Mouse (Mus musculus) common myeloid progenitor, adult 5-6 weeks (primary cell): Measurements from ENCODE around the gene Klre1. TPM values are rescaled to one million over a fixed set of nuclear protein-coding genes. Genes with fewer than 3 reads are reported as not detected.

ENCODE experiments used
- ATAC-seq: replicated peaks from 2 replicates; pipeline ENCODE4 v1.8.0; 2016; ENCODE audit warnings: low read depth, mild to moderate bottlenecking, moderate TSS enrichment, inconsistent platforms; ENCODE audit not compliant: poor library complexity, severe bottlenecking
- total RNA-seq: library from RNA; stranded (forward); fragments of 200-1000, 187-1606 nt; gene quantifications from 2 replicates; pipeline ENCODE4 v1.2.3, GENCODE M21; 2017

Klre1 gene
- 2.0 TPM in 1 of 2 replicates, not detected in the other for total RNA-seq

DNA sequence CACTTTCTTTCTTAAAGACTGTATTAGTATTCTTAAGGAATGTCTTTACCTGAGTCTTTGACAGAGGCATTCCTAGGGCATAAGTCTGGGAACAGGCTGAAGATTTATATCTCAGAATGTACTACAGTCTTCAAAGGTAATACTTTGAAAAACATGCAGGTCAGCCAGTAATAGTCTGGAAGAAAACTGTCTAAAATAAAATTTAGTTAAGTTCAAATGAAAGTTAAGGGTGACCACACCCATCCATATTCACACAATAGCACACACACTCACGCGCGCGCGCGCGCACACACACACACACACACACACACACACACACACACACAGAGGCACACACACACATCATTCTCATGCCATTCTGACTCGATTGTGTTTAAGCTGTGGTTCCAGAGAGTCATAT lies at the start of gene Klre1:
Gene Klre1 (plus strand): TSS at position 301 of the 400 bp plus-strand sequence.
- ATAC-seq: no peak

DNA sequence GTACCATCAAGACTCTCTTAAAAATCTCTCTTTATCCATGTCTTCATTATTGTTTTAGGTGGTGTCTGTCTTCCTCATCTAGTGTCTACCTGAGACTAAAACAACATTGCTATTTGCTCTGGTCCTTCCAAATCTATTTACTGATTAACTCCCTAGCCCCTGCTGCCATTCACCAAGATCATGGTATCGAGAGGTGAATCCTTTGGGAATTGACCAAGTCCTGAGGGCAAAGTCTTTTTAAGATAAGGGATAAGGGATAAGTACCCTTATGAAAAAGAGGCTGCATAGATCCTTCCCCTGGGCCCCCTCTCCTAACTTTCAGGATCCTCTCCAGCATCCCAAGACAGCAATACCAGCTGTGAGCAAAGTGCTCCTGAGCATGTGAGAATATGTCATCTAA lies 48.1 kb upstream of the Klre1 start:
- no peak for ATAC-seq

- ATAC-seq: no peak
These were observed 47.4 kb upstream of the Klre1 start for GRCm38 (mm10) chr6:129530261-129530660.

DNA sequence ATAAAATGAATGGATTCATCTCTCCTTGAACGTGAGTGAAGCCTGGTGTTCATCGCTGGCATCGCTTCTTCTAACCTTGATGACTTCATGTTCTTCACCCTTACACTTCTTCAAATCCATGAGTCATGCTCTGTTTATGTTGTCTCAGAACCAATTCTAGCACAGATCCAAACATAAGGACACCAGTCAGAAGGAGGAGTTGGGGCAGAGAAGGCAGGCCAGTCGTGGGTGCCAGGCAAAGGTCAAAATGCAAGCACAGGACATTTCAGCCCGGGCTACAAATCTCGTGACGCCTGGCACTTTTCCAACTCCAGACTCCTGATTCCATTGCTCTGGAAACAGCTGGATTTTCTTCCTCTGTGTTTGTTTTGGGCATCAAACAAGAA lies 45.2 kb upstream of the Klre1 start:
- ATAC-seq: peak; percentile 6; the same call in 1 of the 2 replicates

DNA sequence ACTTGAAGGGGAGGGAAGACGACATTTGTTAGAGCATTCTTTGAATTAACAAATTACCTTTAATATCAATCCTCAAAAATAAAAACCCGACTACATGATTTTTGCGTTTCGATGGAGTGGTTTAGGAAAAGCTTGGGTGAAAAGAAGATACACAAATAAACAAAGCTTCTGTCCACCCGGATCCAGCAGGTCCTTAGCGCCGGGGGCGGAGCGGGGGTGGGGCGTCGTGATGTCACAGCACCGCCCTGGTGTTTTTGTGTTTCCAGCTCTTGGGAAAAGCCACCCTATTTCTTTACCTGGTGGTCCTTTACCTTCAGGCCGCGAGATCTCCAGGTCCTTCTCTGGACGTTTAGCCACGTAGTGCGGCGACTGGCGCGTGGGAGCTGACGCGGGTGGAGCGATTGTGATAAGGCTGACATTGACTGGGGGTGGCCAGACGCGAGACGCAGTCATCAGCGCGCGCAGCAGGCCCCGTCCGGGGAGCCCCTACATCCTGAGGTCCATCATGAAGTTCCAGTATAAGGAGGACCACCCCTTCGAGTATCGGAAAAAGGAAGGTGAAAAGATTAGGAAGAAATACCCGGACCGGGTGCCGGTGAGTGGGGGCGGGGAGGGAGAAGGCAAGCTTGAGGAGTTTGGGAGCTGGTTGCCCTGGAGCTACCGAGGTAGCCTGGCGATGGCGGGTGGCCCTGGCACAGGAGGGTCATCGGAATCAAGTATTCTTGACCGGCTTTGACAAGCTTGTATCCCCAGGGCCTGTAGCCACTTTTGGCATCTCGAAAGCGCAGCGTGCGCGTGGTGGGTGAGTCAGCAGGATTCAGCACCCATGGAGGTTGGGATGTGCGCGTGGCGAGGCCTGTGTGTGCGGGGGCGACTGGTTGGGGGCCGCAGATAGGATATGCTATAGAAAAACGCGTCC lies 44.5 kb upstream of the Klre1 start, which contains the start of gene Gabarapl1:
Gene Gabarapl1 (plus strand): TSS at position 219 of the 919 bp plus-strand sequence.
- peak; percentile 62 for ATAC-seq

DNA sequence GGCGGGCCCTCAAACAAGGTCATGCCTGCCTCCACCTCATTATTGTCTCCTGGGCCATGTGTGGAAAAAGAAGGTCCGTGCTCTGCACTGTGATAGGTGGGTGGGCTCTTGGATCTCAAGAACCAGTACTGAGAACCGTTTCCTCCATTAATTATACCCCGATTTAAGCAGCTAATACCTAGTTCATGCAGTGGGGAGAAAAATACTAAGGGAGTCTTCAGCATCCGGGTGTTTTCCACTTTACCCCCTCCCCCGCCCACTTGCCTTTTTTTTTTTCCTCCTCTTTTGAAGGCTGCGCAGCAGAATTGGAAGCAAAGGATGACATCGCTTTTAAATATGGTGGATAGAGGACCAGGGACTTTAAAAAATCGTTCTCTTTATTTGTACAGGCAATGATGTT lies 43.6 kb upstream of the Klre1 start:
- ATAC-seq: peak; percentile 9; the same call in 1 of the 2 replicates

DNA sequence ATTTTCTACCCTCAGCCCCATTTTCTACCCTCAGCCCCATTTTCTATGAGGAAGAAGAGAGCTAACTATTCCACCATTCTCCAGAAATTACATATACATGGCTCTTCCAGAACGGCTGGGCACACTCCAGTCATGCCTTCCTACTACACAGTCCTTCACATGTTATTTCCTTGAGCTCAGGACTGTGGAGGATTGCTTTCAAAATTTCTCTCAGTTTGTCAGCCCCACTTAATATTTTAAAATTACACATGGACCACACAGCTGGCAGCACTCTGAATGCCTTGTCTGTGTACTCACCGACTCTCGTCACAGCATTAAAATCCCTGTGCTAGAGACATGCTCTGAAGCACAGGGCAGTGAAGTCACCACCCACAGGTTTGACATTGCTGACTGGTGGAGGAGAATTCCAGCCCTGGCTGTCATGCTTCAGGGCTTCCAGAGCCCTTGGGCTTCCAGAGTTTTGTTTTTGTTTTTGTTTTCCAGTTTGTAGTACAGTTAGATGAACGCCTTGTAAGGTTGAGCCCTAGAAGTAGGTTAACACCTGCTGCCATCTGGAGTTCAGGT lies 43.0 kb upstream of the Klre1 start:
- ATAC-seq: no peak

- ATAC-seq: peak; percentile 30; the same call in 1 of the 2 replicates
These were observed 42.0 kb upstream of the Klre1 start for GRCm38 (mm10) chr6:129535723-129536122.

DNA sequence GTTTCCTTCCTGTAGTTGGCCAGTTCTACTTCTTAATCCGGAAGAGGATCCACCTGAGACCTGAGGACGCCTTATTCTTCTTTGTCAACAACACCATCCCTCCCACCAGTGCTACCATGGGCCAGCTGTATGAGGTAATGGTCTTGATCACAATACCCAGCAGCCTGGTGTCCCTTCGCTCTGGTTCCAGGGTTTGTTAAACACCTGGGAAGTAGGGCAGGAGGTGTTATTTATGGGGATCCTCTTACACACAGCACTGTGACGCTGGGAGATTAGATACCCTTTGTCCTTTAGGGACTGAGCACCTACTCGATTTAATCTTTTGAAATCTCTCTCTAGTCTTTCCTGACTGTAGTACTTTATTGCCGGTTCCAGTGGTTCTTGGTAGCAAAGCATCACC lies 39.1 kb upstream of the Klre1 start:
- no peak for ATAC-seq

GRCm38 (mm10) chr6:129541931-129542330 lies 35.8 kb upstream of the Klre1 start:
- ATAC-seq: no peak

DNA sequence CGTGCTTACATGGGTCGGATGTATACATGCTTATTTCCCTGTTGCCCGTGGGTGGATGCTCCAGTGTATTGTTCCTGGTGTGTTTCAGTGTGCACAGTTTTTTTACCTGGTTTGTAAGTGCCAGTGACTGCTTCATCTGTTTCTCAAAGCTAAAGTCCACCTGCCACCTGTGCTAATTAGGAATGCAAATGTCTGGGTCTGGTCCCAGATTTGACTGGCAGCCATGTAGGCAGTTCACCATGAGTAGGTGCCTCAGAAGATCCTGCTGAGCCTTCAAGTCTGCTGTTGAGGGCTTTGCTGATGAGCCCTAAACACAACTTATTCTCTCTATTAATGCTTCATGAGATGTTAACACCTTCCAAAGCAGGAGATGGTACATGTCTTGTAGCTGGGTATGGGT lies 35.2 kb upstream of the Klre1 start:
- no peak for ATAC-seq

DNA sequence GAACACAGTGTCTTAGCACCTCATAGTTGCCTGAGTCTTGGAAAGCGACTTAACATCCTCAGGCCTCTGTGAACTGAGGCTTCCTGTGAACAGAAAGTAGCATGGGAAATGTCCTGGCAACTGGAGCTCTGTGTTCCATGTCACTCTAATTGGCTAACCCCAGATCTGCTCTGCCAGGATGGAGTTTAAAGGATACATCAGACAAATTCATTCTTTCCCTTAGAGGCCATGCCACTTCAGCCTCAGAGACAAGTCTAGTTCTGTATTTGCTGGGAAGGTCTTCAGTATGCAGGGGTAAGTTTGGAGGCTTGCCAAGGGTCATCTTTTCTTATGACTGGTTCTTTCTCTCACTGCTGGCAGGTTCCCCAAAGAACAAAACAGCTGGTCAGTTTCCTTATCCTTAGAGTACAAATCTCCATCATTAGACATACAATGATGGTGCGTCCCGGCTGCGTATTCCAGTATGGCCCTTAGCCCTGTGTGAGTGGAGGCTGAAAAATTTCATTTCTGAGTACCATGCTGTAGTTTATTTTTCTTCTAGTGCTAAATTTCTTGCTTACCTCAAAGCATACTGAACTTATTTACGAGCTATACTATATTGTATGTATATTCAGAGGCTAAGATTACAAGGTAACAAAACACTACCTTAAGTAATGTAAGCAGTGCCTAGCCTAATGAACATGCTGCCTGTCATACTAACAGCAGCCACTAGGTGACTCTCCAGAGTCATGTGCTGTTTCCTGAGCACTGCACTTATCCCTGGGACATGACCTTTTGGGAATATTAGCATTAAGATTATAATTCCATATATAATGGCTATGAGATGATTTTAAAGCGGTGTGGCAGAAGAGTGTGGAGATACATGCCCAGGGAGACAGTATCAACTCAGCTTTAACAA lies 33.7 kb upstream of the Klre1 start:
- peak; percentile 75 for ATAC-seq

DNA sequence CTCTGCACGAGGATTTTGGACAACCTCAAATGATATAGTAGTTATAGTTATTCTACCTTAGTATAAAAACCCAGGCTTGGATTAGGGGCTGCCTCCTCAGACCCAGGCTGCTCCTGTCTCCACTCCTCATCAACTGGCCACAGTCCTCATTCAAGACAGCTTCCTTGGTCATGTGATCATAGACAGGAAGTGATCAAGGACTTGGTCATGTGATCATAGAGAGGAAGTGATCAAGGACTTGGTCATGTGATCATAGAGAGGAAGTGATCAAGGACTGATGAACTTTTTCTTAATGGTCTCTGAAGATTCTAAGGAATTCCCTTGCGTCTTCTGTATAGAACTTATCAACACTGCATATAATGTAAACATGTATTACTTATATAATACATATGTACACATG lies 30.4 kb upstream of the Klre1 start:
- no peak for ATAC-seq

DNA sequence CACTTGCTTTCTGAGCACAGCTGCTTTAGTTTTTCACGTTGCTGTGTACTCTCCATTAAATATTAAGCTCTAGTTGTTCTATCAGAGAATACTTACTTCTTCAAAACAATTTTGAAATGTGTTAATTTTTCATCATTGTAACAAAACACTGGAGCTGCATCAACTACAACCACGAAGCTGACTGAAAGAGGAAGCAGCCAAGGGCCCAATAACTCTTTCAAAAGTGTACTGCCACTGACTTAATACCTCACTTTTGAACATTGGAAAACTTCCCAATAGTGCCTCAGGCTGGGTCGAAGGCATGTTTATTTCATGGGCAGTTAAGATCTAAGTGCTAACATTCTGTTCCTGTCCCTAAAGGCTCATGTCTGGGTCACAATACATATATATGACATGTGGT lies 29.7 kb upstream of the Klre1 start:
- ATAC-seq: peak; percentile 54

GRCm38 (mm10) chr6:129557298-129558023 lies 20.2 kb upstream of the Klre1 start:
- peak; percentile 57 for ATAC-seq

DNA sequence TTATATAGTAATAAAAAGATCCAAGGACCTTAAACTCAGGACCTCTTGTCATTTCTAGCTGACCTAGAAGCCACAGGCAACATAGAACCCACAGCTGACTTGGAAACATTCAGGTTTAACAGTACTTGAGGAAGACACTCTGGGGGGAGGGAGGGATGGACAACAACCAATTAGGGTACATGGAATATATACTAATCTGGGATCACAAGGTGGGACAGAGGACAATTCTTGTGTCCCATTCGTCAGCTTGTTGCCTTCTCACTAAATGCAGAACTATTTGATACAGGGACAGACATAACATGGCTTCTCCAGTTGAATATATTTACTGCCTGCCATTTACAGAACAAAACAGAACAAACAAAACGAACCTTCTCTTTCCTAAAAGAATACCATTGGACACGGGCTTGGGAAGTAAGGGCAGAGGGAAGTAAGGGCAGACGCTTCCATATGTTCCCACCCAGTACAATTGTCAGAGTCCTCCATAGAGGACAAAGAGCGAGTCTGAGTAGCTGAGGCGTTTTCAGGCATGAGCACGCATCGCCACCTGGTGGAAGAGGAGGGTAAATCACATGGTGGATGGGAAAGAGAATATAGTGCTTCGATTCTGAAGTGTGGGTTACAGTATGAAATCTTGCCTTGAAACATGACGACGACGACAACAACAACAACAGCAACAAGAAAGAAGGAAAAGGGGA lies 18.6 kb upstream of the Klre1 start:
- ATAC-seq: peak; percentile 97

- no peak for ATAC-seq
These were observed 18.1 kb upstream of the Klre1 start for GRCm38 (mm10) chr6:129559641-129560027.

- ATAC-seq: peak; percentile 95
These were observed 12.4 kb upstream of the Klre1 start for GRCm38 (mm10) chr6:129565257-129565656.

GRCm38 (mm10) chr6:129575315-129575714 lies 2.4 kb upstream of the Klre1 start:
- peak; percentile 85 for ATAC-seq
